Mouse (Mus musculus) midbrain, embryonic 13.5 days (tissue): Measurements from ENCODE around the gene Epha6. TPM values are rescaled to one million over a fixed set of nuclear protein-coding genes. Genes with fewer than 3 reads are reported as not detected.

Experiments
- ATAC-seq: fragments of 200-750 bp; cut with Nextera tagmentation; 2 replicates; pipeline ENCODE4 v1.8.0; 2017; ENCODE audit warnings: mild to moderate bottlenecking, moderate TSS enrichment, moderate library complexity
- H3K27ac ChIP-seq: fragments of 300-500 bp; sonication (generic); 2 replicates; pipeline ENCODE4 v1.5.1; 2015; ENCODE audit warnings: inconsistent platforms, mild to moderate bottlenecking, moderate library complexity
- H3K27me3 ChIP-seq: fragments of 300-500 bp; sonication (generic); 2 replicates; pipeline ENCODE4 v1.6.1; 2015; ENCODE audit warnings: mild to moderate bottlenecking, inconsistent platforms
- H3K36me3 ChIP-seq: fragments of 300-500 bp; sonication (generic); 2 replicates; pipeline ENCODE4 v1.6.1; 2015; ENCODE audit warnings: mild to moderate bottlenecking, inconsistent platforms
- H3K4me1 ChIP-seq: fragments of 300-500 bp; sonication (generic); replicated peaks from 2 replicates; pipeline ENCODE4 v1.6.1; 2015; ENCODE audit warnings: inconsistent platforms
- H3K4me2 ChIP-seq: fragments of 300-500 bp; sonication (generic); replicated peaks from 2 replicates; pipeline ENCODE4 v1.6.1; 2015; ENCODE audit warnings: moderate library complexity, mild to moderate bottlenecking, inconsistent platforms
- H3K4me3 ChIP-seq: fragments of 300-500 bp; sonication (generic); replicated peaks from 2 replicates; pipeline ENCODE4 v1.5.1; 2015; ENCODE audit warnings: mild to moderate bottlenecking, inconsistent platforms
- H3K9ac ChIP-seq: fragments of 300-500 bp; sonication (generic); replicated peaks from 2 replicates; pipeline ENCODE4 v1.6.1; 2015; ENCODE audit warnings: mild to moderate bottlenecking, inconsistent platforms
- H3K9me3 ChIP-seq: fragments of 300-500 bp; sonication (generic); 2 replicates; pipeline ENCODE4 v1.6.1; 2016; ENCODE audit warnings: mild to moderate bottlenecking, inconsistent platforms
- WGBS: fragments of 180-500 bp; shearing (Covaris S2); methylation state at CpG from one replicate; pipeline ENCODE4 v1.1.7; 2015; 5-methylcytosine and 5-hydroxymethylcytosine counted together
- polyA plus RNA-seq: library from polyadenylated mRNA; unstranded; fragments of >200 nt; fragmentation: Nextera tagmentation; extraction: Ambion mirVana; gene quantifications from 2 replicates; pipeline ENCODE4 v1.2.1, GENCODE M21; 2015

Epha6 gene
- 3.2 and 4.4 TPM in 2 replicates for polyA plus RNA-seq

DNA sequence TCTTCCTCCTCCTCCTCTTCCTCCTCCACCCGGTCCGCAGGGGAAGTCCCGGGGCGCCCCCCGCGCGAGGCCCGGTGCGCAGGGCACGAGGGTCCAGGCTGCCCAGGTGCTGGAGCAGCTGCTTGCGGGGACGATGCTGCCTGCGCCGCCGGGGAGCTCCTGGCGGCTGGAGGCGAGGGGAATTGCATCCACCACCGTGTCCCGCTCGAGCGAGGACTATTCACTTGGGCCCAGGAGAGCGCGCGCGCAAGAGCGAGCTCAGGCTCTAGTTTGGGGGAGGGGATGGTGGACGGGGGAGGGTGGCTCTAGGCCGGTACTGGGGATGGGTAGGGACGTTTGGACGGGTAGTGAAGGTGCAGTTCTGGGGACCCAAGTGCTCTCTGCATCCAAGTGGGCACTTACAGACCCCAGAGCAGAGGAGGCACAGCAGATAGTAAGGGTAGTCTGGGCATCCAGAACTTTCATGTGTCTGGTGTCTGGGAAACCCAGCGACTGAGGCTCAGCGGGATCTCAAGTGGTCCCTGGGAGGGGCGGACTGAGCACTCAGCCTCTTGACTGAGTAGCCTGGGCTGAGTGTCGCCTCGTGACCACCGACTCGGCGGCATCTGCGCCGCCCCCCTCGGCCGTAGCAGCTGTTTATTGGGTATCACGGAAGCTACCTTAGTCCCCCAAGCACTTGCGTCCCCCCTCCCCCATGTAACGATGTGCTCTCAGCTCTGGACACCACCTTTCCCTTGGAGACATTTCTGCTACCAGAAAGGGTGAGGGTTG is at the start of gene Epha6:
Gene Epha6 (minus strand): TSS at position 471 of the 771 bp plus-strand sequence.
- peaks cover 10% of the 10 kb centered on the region; the same call in 1 of the 2 replicates for H3K27me3 ChIP-seq
- under 1% methylated on average over 41 of the region's 45 CpGs for WGBS
- H3K9me3 ChIP-seq, result no peaks in the 10 kb centered on the region
- peak within 1 kb of the TSS; percentile 97 for H3K4me2 ChIP-seq
- H3K36me3 ChIP-seq, result no peaks in the 10 kb centered on the region
- ATAC-seq, result peak; percentile 83
- peaks cover 22% of the 10 kb centered on the region for H3K4me1 ChIP-seq
- H3K27ac ChIP-seq, result peak within 1 kb of the TSS; percentile 58
- peak within 1 kb of the TSS; percentile 70 for H3K9ac ChIP-seq
- H3K4me3 ChIP-seq, result peak within 1 kb of the TSS; percentile 62

DNA sequence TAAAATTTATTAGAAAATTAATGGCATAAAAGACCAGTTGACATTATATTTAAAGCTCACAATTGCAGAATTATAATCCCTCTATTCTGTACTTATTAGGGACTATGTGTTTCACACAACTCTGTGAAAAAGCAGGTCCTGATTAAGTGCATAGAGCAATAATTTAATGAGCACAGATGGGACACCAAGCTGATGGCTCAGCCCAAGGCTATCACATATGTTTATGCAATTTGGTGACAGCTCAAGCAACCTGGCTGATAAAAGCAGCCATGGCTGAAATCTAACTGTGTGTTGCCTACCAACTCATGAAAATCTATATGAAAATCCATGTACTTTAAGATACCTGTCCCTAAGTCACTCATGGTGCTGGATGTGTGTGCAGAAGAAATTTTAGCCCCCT is 46.4 kb upstream of the Epha6 start:
- no peaks in the 10 kb centered on the region for H3K36me3 ChIP-seq
- H3K27ac ChIP-seq, result no peak overlapping the region
- H3K9me3 ChIP-seq, result no peaks in the 10 kb centered on the region
- H3K4me1 ChIP-seq, result no peaks in the 10 kb centered on the region
- no peak overlapping the region for H3K4me3 ChIP-seq
- H3K27me3 ChIP-seq, result no peaks in the 10 kb centered on the region
- no peak overlapping the region for H3K4me2 ChIP-seq
- no peak for ATAC-seq
- H3K9ac ChIP-seq, result no peak overlapping the region

DNA sequence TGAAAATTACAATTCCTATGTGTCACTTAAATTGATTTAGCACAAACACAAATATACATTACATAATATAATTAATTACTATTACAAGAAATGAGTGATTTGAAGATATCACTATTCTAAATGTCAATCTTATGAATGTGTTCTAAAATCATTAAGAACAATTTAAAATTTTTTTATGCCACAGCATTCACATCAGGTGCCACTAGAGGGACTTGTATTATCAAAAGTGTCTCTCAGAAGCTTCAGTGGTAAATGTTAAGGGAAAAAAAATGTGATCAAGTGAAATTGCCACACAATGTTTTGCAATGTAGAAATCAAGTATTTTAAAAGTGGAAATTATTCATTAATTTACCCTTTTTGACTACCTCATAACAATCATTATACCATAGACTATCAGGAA is 22.8 kb upstream of the Epha6 start:
- H3K4me2 ChIP-seq, result no peak overlapping the region
- no peak overlapping the region for H3K9ac ChIP-seq
- no peaks in the 10 kb centered on the region for H3K36me3 ChIP-seq
- ATAC-seq, result no peak
- H3K9me3 ChIP-seq, result no peaks in the 10 kb centered on the region
- no peaks in the 10 kb centered on the region for H3K4me1 ChIP-seq
- no peak overlapping the region for H3K27ac ChIP-seq
- H3K4me3 ChIP-seq, result no peak overlapping the region
- no peaks in the 10 kb centered on the region for H3K27me3 ChIP-seq

DNA sequence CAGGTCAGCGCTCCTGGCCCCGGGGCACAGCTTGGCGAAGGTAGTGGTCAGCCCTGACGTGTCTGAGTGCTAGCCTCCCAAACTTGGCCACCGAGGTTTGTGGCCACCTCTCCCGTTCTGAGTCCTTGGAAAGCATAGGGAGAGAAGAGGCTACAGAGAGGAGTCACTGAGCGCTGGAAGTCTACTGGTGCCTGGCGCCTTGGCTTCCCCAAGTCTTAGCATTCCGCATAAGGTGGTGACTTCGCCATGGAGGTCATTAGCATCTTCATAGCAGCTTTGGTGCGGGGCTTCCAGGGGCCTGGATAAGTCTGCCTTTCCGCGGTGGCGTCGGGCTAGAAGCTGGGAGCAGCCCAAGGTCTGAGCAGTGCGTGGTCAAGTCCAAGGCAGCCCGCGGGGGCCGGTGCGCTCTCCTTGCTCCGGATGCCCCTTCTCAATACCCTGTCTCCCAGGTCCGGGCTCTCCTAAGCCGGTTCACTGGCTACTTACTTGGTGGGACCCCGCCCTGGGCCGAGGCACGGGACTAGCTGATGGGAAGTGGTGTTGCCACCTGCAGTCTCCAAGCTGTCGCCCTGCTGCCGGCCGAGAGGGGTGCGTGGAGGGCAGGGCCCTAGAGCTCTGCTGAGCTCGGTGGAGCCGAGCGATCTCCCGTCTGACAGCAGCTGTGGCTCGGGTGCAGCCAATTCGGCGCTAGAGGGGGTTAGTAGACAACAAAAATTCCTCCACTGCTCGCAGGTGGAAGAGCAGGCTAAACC is 677 bp upstream of the Epha6 start:
- under 1% methylated on average over 38 of the region's 38 CpGs for WGBS
- ATAC-seq, result peak; percentile 91
- H3K27ac ChIP-seq, result peak overlapping the region; percentile 58
- peaks cover 10% of the 10 kb centered on the region; the same call in 1 of the 2 replicates for H3K27me3 ChIP-seq
- H3K36me3 ChIP-seq, result no peaks in the 10 kb centered on the region
- H3K4me3 ChIP-seq, result peak overlapping the region; percentile 62
- H3K4me2 ChIP-seq, result peak overlapping the region; percentile 97
- peak overlapping the region; percentile 70 for H3K9ac ChIP-seq
- H3K9me3 ChIP-seq, result no peaks in the 10 kb centered on the region
- peaks cover 22% of the 10 kb centered on the region for H3K4me1 ChIP-seq

DNA sequence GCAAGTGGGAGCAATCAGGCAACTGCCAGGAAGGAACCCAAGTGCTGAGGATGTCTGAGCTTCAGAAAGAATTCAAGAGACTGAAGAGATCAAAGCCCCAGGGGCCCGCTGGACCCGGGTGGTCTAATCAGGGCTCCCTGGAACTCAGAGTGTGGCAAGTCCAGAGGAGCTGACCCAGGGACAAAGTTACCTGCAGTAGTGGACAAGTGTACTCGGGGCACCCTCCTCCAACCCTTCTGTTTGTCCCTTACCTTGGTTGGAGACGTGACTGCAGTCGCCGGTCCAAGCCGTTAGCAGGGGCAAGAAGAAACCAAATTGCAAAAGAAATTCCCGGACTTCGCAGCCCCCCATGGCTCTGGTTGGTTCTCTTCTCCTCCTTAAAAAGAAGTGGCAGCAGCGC is 718 bp downstream of the Epha6 start:
- WGBS, result 2% methylated on average over 10 of the region's 10 CpGs
- H3K27ac ChIP-seq, result no peak overlapping the region
- H3K9me3 ChIP-seq, result no peaks in the 10 kb centered on the region
- peak; percentile 11 for ATAC-seq
- peak overlapping the region; percentile 62 for H3K4me3 ChIP-seq
- peaks cover 22% of the 10 kb centered on the region for H3K4me1 ChIP-seq
- no peaks in the 10 kb centered on the region for H3K36me3 ChIP-seq
- H3K4me2 ChIP-seq, result peak overlapping the region; percentile 97
- peak overlapping the region; percentile 70 for H3K9ac ChIP-seq
- peaks cover 10% of the 10 kb centered on the region; the same call in 1 of the 2 replicates for H3K27me3 ChIP-seq

DNA sequence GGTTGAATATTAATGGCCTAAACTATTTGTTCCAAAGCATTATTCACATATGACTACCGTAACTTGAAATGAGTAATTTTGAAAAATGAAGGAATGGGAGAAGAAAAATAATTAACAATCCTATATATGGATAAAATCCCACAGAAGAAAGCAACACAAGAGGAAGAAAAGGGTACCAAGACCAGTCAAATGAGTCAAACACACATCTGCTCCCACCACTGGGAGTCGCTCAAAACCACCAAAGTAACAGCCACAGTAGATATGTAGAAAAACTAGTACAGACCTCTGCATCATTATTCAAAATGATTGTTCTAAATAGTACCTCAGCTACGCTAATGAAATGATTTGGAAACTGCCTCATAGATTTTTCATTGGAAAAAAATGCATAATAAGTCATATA is 20.0 kb downstream of the Epha6 start:
- no peak for ATAC-seq
- WGBS, result 83% methylated on average over 3 of the region's 3 CpGs

DNA sequence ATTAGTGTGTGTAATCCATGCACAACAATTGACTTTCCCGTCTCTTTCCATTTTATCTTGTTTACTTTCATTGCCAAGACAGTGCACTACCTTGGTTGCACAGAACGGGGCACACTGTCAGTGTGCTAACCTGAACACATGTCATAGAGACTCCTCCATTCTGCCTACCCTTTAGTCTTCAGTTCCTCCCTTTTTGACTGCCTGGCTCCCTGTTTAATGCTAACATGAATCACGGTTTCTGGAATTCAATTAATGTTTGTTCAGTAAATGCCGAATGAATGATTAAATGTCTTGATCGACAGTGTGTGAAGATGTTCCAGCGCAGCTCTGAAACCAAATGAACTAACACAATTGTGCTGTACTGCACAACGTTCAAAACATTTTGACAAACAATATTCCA is 20.6 kb downstream of the Epha6 start:
- 77% methylated on average over 7 of the region's 7 CpGs for WGBS
- no peak for ATAC-seq
- no peak overlapping the region for H3K4me3 ChIP-seq
- H3K9ac ChIP-seq, result no peak overlapping the region
- H3K27ac ChIP-seq, result no peak overlapping the region
- H3K9me3 ChIP-seq, result no peaks in the 10 kb centered on the region
- H3K27me3 ChIP-seq, result no peaks in the 10 kb centered on the region
- no peaks in the 10 kb centered on the region for H3K4me1 ChIP-seq
- no peaks in the 10 kb centered on the region for H3K36me3 ChIP-seq
- H3K4me2 ChIP-seq, result no peak overlapping the region

More for the DNA sequence above, 20.0 kb downstream of the Epha6 start:
- Histone ChIP-seq H3K9ac (no peak overlapping the region), H3K9me3 (no peaks in the 10 kb centered on the region), H3K4me2 (no peak overlapping the region), H3K4me1 (no peaks in the 10 kb centered on the region), H3K27me3 (no peaks in the 10 kb centered on the region), H3K36me3 (no peaks in the 10 kb centered on the region), H3K4me3 (no peak overlapping the region), H3K27ac (no peak overlapping the region)

DNA sequence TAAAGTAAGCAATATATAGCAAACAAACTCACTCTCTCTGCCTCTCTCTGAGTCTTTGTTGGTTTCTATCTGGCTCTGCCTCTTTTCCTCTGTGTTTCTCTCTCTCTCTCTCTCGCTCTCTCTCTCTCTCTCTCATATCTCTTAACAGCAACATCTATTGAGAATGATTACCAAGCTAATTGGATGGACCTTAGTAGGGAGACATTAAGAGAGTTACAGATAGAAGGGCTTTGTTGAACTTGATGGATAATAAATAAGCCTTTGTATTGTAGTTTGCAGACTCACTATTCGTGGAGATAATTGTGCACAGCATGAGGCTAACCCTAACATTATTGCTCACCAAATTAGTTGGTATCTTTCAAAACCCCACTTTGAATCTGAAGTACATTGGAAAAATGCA is 34.8 kb downstream of the Epha6 start:
- no peaks in the 10 kb centered on the region for H3K4me1 ChIP-seq
- no peak overlapping the region for H3K4me3 ChIP-seq
- no peak overlapping the region for H3K4me2 ChIP-seq
- no peaks in the 10 kb centered on the region for H3K36me3 ChIP-seq
- 60% methylated on average over 2 of the region's 2 CpGs for WGBS
- no peak for ATAC-seq
- no peak overlapping the region for H3K9ac ChIP-seq
- no peaks in the 10 kb centered on the region for H3K9me3 ChIP-seq
- no peak overlapping the region for H3K27ac ChIP-seq
- H3K27me3 ChIP-seq, result no peaks in the 10 kb centered on the region

DNA sequence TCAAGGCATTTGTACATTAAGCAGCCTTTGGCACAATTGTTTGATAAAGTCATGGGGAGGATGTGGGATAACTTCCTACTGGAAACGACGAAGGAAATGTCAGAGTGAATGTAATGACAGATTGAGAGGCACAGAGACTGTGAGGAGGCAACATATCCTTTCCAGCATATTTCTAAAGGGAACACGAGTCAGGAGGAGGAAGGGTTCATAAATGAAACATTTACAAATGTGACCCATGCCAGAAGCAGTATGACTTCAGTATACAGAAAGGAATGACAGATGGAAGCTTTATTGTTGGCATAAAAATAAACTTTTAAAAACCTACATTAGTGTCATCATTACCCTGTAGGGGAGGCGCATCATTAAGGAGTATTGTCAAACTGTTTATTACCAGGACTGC is 60.9 kb downstream of the Epha6 start:
- H3K9me3 ChIP-seq, result no peaks in the 10 kb centered on the region
- no peak overlapping the region for H3K4me2 ChIP-seq
- no peak overlapping the region for H3K9ac ChIP-seq
- H3K4me3 ChIP-seq, result no peak overlapping the region
- H3K4me1 ChIP-seq, result no peaks in the 10 kb centered on the region
- ATAC-seq, result no peak
- H3K27ac ChIP-seq, result no peak overlapping the region
- no peaks in the 10 kb centered on the region for H3K27me3 ChIP-seq
- 77% methylated on average over 4 of the region's 4 CpGs for WGBS
- no peaks in the 10 kb centered on the region for H3K36me3 ChIP-seq

DNA sequence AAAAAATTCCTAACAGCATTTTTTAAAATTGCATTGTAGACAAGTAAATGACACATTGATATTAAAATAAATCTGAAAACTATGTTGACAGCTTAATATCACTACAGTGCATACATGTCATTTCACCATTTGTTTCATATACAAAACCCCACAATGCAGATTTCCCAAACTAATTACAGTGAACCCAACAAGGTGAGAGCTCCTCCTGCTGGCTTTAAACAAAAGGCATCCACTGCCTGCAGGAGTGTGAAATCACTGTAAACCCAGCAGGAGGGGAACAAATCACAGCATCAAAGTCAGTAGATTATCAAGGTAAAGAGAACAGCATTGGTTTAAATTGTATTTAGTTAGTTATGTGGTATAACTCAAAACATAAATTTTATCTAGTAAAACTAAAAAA is 67.1 kb downstream of the Epha6 start:
- peak; percentile 55; the same call in 1 of the 2 replicates for ATAC-seq

DNA sequence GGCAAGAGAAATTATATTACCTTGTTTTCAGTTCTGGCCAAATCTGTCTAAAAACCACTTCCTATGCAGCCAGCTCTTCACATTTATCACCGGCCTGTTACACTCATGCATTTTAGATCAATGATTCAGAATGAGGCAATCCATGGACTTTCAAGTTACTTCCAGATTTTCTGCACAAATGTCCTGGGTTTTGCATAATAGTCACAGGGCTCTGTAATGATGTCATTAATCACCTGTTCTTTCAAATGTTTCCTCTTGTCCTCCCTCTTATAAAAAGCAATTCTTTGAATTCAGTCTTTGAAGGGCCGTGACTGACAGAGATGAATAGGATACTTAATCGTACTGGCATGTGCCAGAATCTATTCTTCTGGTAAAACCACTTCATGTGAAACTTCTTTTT is 95.6 kb downstream of the Epha6 start:
- no peak overlapping the region for H3K27ac ChIP-seq
- H3K9ac ChIP-seq, result no peak overlapping the region
- H3K27me3 ChIP-seq, result no peaks in the 10 kb centered on the region
- H3K4me1 ChIP-seq, result peaks cover 6% of the 10 kb centered on the region; the same call in 1 of the 2 replicates
- no peak overlapping the region for H3K4me3 ChIP-seq
- no peaks in the 10 kb centered on the region for H3K9me3 ChIP-seq
- H3K36me3 ChIP-seq, result no peaks in the 10 kb centered on the region
- ATAC-seq, result no peak
- no peak overlapping the region for H3K4me2 ChIP-seq
- WGBS, result 18% methylated on average over 3 of the region's 3 CpGs

More for the DNA sequence above, 67.1 kb downstream of the Epha6 start:
- Histone ChIP-seq H3K36me3 (no peaks in the 10 kb centered on the region), H3K27me3 (no peaks in the 10 kb centered on the region), H3K27ac (no peak overlapping the region), H3K4me2 (no peak overlapping the region), H3K4me3 (no peak overlapping the region), H3K9ac (no peak overlapping the region), H3K4me1 (no peaks in the 10 kb centered on the region), H3K9me3 (no peaks in the 10 kb centered on the region)

DNA sequence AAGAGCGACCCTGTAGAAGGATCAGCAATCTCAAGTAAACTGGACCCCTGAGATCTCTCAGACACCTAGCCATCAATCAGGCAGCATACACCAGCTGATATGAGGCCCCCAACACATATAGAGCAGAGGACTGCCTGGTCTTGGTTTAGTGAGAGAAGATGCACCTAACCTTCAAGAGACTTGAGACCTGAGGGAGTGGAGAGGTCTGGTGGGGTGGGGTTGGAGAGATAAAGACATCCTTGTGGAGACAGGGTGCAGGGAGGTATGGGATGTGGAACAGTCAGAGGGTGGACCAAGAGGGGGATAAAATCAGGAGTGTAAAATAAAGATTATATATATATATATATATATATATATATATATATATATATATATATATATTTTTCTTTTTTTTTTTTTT is 105.8 kb downstream of the Epha6 start:
- Histone ChIP-seq H3K9me3 (no peaks in the 10 kb centered on the region), H3K9ac (no peak overlapping the region), H3K36me3 (no peaks in the 10 kb centered on the region), H3K27me3 (no peaks in the 10 kb centered on the region), H3K4me1 (no peaks in the 10 kb centered on the region), H3K4me3 (no peak overlapping the region), H3K27ac (no peak overlapping the region), H3K4me2 (no peak overlapping the region)
- no peak for ATAC-seq
- 95% methylated on average over 1 of the region's 1 CpGs for WGBS
